Mouse (Mus musculus): Measurements from ENCODE around the gene Ctnna2.

Gene Ctnna2

GRCm38 (mm10) chr6:77243541-77244231 lies 735.8 kb downstream of the Ctnna2 start:
- DNase-seq, result peak; percentile 76

GRCm38 (mm10) chr6:77242601-77243406 lies 736.7 kb downstream of the Ctnna2 start, which contains the start of gene Lrrtm1:
Gene Lrrtm1 (plus strand): TSS chr6:77242689.
- DNase-seq, result peak; percentile 75

GRCm38 (mm10) chr6:77240426-77240825 lies 739.1 kb downstream of the Ctnna2 start:
- no peak for DNase-seq

- DNase-seq, result peak; percentile 50
Measured at GRCm38 (mm10) chr6:77222849-77223638, 756.5 kb downstream of the Ctnna2 start.

GRCm38 (mm10) chr6:77220776-77221175 lies 758.7 kb downstream of the Ctnna2 start:
- no peak for DNase-seq

DNA sequence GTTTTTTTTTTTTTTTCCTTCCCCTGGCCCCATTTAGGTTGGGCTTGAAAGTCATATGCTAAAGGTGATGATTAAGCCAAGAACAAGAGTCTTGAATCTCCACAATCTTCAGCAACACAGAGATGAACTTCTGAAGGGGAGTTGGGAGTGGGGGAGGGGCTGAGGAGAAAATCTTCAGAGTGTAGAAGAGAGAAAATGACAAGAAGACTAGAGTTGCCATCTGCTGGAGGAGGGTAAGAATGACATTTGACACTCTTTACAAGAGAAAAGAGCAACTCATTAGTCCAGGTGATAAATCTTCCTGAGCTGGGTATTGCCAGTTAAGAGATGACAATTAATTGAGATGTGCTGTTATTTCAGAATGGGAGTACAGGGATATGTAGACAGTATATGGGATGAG lies 760.6 kb downstream of the Ctnna2 start:
- peak; percentile 69 for DNase-seq

DNA sequence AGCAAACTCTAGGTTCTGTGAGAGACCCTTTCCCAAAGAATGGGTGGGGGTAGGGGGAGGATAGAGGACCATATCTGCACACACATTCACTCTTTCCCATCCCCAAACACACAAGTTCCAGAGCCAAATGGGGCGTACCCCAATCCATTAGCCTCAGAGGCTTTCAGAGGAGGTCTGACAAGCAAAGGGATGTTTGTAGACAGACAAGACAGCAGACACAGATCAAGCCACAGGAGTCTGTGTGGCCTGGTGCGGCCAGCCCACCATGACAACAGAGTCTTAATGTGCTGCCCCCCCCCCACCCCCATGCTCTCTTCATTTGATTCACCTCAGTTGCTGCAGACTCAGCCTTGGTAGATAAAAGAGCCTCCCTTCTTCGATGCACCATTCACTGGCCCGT lies 764.2 kb downstream of the Ctnna2 start:
- no peak for DNase-seq

- DNase-seq, result peak; percentile 36
Measured at GRCm38 (mm10) chr6:77213757-77214409, 765.6 kb downstream of the Ctnna2 start.

DNA sequence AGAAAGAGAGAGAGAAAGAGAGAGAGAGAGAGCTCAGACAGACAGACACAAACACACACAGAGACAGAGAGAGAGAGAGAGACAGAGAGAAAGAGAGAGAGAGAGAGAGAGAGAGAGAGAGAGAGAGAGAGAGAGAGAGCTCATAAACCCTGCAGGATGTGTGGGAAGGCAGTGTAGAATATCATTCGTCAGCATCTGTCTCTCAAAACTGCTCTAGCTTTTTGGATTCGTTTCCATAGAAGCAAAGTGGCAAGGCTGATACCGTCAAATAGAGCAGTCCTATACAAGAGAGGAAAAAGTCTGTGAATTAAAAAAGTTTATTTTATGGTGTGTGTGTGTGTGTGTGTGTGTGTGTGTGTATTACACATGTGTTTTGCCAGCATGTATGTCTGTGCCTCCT lies 769.6 kb downstream of the Ctnna2 start:
- DNase-seq, result no peak

DNA sequence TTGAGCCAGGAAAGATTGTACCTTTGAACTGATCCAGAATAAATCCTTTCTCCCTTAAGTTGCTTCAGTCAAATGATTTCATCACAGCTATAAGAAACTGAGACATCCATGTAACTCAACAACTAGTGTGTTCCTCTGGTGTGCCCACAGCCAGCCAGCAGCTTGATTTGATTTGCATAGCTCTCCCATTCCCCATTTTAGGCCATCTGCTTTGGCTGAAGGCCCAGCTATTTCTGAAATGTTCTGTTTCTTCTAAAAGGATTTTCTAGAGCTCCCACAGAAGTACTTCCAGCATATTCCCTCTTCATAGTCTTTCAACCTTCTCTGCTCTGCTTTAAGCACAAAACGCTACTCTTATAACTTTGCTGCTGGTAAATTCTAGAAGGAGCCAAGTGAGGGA lies 770.3 kb downstream of the Ctnna2 start:
- DNase-seq, result no peak

DNA sequence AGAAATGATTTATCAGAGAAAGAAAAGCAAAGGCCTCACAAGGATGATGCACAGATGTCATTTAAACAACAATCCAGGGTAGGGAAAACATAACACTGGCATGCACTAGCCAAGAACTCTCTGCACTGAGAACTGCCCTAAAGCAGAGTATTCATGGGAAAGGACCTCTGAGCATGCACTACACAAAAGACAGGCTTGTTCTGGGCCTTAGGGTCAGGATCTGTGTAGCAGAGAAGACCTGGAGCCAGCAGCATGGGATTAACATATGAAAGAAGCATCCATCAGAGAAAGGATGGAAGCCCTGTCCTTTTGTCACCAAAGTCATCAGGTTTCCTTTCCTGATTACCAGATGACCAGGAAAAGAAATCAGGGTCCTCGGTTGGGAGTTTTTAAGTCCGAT lies 780.1 kb downstream of the Ctnna2 start:
- no peak for DNase-seq

- DNase-seq, result no peak
Measured at GRCm38 (mm10) chr6:77196650-77197049, 782.8 kb downstream of the Ctnna2 start.

DNA sequence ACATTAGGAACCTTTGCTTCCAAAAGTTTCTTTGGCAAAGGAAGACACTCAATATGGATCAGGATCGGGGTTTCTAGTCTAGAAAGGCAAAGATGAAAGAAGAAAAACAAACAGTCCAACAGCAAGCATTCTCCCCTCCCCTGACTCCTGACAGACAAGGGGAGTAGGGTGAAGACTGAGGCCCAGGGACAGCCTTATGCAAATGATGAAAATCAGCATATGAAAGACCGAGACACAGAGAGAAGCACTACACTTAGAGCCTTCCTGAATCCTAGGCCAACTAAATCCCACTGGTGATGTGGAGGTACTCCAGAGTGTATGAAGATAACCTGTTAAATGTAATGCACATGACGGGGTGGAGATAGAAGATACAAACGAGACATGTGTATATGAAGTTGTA lies 787.9 kb downstream of the Ctnna2 start:
- no peak for DNase-seq

DNA sequence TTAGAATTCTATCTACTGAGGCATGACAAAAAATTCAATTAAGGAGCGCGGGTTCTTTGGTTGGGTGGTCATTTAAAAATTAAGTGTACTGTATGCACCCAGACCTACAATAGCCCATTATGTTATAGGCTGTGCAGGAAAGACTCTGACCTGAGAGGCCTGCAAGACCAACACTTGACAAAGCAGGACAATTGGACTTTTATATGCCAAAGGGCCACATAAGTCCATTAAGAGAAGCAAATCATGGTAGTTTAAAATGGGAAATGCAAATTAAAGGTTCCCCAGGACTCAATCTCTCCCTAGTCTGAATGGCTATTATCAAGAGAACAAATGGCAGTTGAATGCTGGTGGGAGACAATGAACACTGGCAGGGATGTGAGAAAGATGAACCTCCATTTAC lies 790.9 kb downstream of the Ctnna2 start:
- peak; percentile 93 for DNase-seq

- no peak for DNase-seq
Measured at GRCm38 (mm10) chr6:77185751-77186150, 793.7 kb downstream of the Ctnna2 start.

DNA sequence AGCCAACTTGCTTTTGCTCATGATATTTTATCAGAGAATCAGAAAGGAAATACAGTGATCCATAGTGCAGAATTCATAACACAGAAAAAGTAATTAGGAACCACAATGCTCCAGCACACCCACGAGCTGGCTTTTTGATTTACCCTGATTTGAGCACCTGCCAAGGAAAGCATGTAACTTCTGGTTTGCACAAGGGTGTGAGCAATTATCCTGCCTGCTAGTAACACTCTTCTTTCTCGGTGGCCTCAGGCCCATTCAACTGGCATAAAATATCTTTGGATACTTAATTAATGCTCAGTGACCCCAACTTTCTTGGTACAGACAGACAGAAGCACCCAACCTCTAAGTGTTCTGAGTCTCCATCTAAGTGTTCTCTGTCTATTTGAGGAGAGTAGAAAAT lies 794.6 kb downstream of the Ctnna2 start:
- peak; percentile 56 for DNase-seq

DNA sequence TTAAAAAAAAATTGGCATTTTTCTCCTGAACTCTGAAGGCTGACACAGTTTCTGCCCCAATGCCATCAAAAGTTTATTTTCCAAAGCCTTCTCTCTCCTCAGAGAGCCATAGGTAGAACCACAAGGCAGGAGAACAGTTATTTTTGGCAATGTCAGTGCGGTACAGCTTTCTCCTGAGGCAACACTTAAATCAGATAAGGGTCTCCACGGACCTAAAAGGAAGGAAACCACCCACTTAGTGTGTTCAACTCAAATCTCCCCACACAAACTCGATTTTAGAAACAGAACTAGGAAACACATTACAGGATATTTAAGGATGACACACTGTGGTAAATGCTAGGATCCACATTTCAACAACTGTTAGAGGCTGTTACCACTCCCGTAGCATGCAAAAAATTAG lies 803.7 kb downstream of the Ctnna2 start:
- no peak for DNase-seq

DNA sequence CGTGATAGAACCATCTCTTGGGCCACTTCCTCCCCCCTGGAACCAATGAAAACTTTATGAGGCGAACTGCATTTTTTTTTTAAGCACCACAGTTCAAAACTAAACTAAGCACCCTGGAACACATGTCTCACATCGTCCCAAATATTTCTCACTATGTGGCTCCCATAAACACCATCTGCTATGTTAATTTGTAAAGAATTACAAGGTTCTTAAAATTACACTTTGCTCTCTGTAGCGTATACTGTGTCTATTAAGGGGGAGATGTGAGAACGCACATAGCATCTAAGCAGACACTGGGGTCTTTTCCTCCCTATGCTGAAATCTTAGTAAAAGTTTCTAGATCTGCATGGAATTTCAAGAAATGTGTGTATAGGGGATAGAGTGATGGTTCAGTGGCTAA lies 822.5 kb downstream of the Ctnna2 start:
- no peak for DNase-seq

DNA sequence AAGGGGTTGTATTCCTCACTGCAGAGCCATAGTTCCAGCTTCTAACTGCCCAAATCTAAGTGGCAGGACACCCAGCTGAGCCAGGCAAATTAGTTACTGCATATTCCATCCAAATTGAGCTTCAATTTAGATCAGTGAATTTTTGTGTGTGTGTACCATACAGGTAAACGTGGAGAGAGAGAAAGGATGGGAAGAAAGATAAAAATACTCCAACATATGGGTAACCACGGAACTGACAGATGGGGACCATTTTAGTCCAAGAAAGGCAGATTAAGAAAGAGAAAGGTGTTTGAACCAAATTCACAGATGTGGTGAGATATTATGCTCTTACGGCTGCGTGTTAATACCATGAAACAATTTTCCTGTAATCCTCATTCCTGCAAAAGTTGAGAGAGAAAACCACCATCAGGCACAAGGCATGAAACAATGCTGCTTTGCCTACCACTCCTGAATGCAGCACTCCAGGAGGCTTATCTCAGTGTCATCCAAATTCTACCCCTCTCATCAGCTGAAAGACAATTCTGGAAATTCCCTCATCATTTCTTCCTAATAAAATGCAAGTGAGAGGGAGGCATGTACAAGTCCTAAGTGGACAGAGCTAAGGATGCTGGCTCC lies 840.1 kb downstream of the Ctnna2 start:
- DNase-seq, result no peak

DNA sequence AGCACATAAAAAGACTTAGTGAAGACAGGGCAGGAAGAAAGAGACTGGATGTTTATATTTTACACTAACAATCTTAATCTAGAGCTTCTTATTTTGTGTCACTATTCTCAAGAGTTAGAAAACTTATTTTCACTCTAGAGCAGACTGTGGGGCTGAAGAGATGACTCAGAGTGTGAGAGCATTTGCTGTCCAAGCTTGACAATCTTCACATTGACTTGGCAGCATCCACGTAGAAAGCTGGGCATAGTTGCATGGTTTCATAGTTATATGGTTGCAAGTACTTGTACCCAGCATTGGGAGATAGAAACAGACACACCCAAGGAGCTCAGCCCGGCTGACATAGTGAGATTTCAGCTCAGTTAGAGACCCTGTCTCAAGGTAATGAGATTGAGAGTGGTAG lies 858.6 kb downstream of the Ctnna2 start:
- no peak for DNase-seq

GRCm38 (mm10) chr6:77120510-77120909 lies 859.0 kb downstream of the Ctnna2 start:
- DNase-seq, result peak; percentile 66
